Mouse (Mus musculus) ES-E14 (cell line): ENCODE data around the gene Baiap3. TPM values are rescaled to one million over a fixed set of nuclear protein-coding genes. Genes with fewer than 3 reads are reported as not detected.
"Not testable (repeated sequence)": the region's sequence is repeated elsewhere in the genome, so short reads cannot be mapped to it uniquely, and the experiment has no call there.

Experiments
- DNase-seq: peaks from one replicate; pipeline ENCODE4 v3.0.0-alpha.2; 2013; ENCODE audit warnings: low read depth, low spot score
- H3K27ac ChIP-seq: 2 replicates; pipeline ENCODE4 v1.5.1; 2012; ENCODE audit warnings: low read depth, mild to moderate bottlenecking, low read length, moderate library complexity, mixed read lengths; ENCODE audit not compliant: poor library complexity, insufficient read depth, severe bottlenecking
- H3K36me3 ChIP-seq: 2 replicates; pipeline ENCODE4 v1.6.1; 2012; ENCODE audit warnings: mild to moderate bottlenecking, low read length, moderate library complexity, mixed read lengths; ENCODE audit not compliant: control insufficient read depth, poor library complexity, insufficient read depth, severe bottlenecking
- H3K4me1 ChIP-seq, 2 experiments: fragments of 150-350 bp in 1 of 2; sonication (generic) in 1 of 2; 2 replicates each; pipeline ENCODE4 v1.6.1; 2012; ENCODE audit warnings: low read length in 2 of 2, mild to moderate bottlenecking in 1 of 2, mixed read lengths in 1 of 2; ENCODE audit not compliant: control insufficient read depth in 2 of 2, insufficient read depth in 2 of 2, poor library complexity in 1 of 2
- H3K4me3 ChIP-seq, 2 experiments: fragments of 150-350 bp in 1 of 2; sonication (generic) in 1 of 2; 2 replicates each; pipeline ENCODE4 v1.5.1; 2012; ENCODE audit warnings: low read length in 2 of 2, low read depth in 1 of 2, mild to moderate bottlenecking in 1 of 2, mixed read lengths in 1 of 2; ENCODE audit not compliant: insufficient read depth in 1 of 2, poor library complexity in 1 of 2, severe bottlenecking in 1 of 2
- H3K9ac ChIP-seq: 2 replicates; pipeline ENCODE4 v1.6.1; 2012; ENCODE audit warnings: low read depth, mild to moderate bottlenecking, low read length, mixed read lengths; ENCODE audit not compliant: poor library complexity, insufficient read depth, severe bottlenecking
- H3K9me3 ChIP-seq: fragments of 150-350 bp; sonication (generic); 2 replicates; pipeline ENCODE4 v1.6.1; 2012; ENCODE audit warnings: low read depth, mild to moderate bottlenecking, low read length; ENCODE audit not compliant: control insufficient read depth, insufficient read depth
- CHD2 ChIP-seq: IDR thresholded peaks from 2 replicates; pipeline ENCODE4 v1.6.1; 2014; ENCODE audit warnings: mild to moderate bottlenecking, low read depth, low read length, inconsistent platforms
- HCFC1 ChIP-seq: IDR thresholded peaks from 2 replicates; pipeline ENCODE4 v1.6.1; 2012; ENCODE audit warnings: low read length, inconsistent platforms, borderline replicate concordance; ENCODE audit not compliant: insufficient read depth
- MAFK ChIP-seq: IDR thresholded peaks from 2 replicates; pipeline ENCODE4 v1.6.1; 2014; ENCODE audit warnings: mild to moderate bottlenecking, low read depth, low read length, inconsistent platforms; ENCODE audit not compliant: insufficient read depth
- ZC3H11A ChIP-seq: IDR thresholded peaks from 2 replicates; pipeline ENCODE4 v1.6.1; 2012; ENCODE audit warnings: low read depth, mild to moderate bottlenecking, inconsistent platforms, low read length, borderline replicate concordance
- ZNF384 ChIP-seq: IDR thresholded peaks from 2 replicates; pipeline ENCODE4 v1.6.1; 2012; ENCODE audit warnings: low read depth, low read length, inconsistent platforms
- in situ Hi-C, 2 experiments: fragments of 600-800 bp; cut with MboI; formaldehyde crosslinking; loops; one replicate each; pipeline ENCODE4 v1.15.1; 2025; ENCODE audit warnings: low sequenced_read_pairs in 2 of 2, inconsistent platforms in 1 of 2; ENCODE audit not compliant: unreplicated experiment in 2 of 2
- total RNA-seq: library from RNA; depleted of rRNA; stranded (reverse); fragments of 300-350 nt; gene quantifications from 2 replicates; pipeline ENCODE4 v1.2.3, GENCODE M21; 2012

The Baiap3 gene
- total RNA-seq, 1 experiment, result 1.9 TPM

DNA sequence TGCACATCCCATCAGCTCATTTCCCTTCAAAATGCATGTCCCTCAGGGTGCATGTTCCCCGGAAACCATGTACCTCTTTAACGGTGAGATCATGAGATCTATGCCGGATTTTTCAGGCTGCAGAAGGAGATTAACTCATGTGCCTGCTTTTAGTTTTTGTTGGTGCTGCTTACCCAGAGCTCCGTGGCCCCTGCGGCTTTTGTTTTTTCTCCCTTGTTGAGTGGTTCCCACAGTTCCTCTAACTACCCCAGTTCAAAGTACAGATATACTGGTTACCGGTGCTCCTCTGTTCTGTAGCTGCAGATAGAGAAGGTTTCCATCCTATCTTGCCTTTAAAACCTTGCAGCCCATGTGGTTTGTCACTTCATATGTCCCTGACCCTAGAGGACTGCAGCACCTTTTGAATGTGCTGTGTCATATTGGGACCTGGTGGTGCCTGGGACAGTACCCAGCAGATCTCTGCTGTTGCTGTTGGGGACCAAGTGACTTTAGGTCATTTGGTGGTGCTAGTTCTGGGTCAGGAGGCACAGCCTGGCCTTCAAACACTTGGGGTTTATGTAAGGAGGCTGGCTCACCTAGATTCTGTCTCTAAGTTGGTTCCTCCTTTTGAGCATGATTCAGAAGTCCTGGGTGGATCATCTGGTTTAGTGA, 33.1 kb downstream of the Baiap3 start:
- in situ Hi-C loops, result no loop called here
- TF ChIP-seq ZC3H11A (no peak), MAFK (no peak), HCFC1 (no peak), ZNF384 (no peak), CHD2 (no peak)
- DNase-seq, result no peak
- Histone ChIP-seq H3K9ac (peak overlapping the region; percentile 55), H3K4me1 (peaks cover 2 to 8% of the 10 kb centered on the region in 2 experiments; a peak in 1 of 4 replicates), H3K27ac (no peak overlapping the region), H3K36me3 (peaks cover 7% of the 10 kb centered on the region; the same call in 1 of the 2 replicates), H3K9me3 (no peaks in the 10 kb centered on the region), H3K4me3 (peak overlapping the region; percentile 23 to 40)

DNA sequence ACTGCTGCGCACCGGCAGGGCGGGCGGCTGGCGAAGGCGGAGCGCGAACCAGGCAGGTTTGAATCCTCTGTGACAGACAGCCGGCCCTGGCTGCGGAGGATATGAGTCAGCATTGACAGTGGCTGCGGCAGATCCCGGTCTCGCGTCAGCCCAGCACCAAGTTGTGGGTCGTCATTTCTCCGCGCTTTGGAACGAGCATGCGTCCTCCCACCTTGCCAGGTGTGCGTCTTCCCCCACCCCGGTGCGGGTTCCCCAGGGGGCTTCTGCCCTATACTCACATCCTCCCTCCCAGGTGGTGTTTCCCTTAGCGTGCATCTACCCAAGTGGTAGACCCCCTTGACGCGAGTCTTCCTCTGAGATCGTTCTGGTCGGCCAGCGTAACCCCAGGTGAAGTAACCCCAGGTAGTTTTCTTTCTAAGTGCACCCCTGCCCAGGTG, 33.6 kb downstream of the Baiap3 start:
- Histone ChIP-seq H3K4me3 (peak overlapping the region; percentile 23 to 40), H3K9ac (peak overlapping the region; percentile 55)
- H3K4me1 ChIP-seq, DNase-seq, H3K36me3 ChIP-seq, in situ Hi-C loops, H3K9me3 ChIP-seq, H3K27ac ChIP-seq: not testable (repeated sequence)
- TF ChIP-seq MAFK, result peak; percentile 4; the same call in 1 of the 2 replicates

DNA sequence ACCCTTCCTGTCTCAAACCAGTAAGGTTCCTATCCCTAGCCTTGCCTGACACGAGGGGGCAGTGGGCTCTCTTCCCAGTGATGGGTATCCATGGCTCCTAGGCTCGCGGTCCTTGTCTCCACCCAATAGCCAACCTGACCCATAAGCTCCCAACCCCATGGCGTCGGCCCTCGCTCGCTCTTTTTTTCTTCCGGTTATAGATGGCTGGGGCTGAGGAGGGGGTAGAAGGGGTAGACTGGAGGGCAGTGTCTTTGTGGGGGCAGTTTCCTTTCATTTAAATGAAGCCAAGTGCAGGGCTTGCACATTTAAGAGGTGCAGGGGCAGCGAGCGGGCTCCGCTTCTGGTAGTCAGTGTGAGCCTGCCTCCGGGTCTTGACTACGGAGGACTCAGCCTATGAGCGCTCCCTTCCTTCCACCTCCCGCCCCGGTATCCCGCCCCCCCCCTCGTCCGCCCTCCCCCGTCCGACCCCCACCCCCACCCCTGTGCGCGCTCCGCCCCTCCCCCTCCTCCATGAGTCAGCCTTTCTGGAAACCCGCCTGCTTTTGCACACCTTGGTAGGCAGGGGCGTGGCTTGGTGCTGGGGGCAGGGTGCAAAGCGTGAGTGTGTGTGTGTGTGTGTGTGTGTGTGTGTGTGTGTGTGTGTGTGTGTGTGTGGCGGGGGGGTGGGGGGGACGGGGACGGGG, 34.2 kb downstream of the Baiap3 start:
- peak overlapping the region; percentile 66 to 72 for H3K4me3 ChIP-seq
- H3K9me3 ChIP-seq, result no peaks in the 10 kb centered on the region
- DNase-seq, result peak; percentile 40
- in situ Hi-C loops, result no loop called here
- H3K4me1 ChIP-seq, result peaks cover 2 to 8% of the 10 kb centered on the region in 2 experiments; a peak in 1 of 4 replicates
- TF ChIP-seq ZC3H11A, result no peak
- TF ChIP-seq HCFC1, result peak; percentile 14; the same call in 1 of the 2 replicates
- TF ChIP-seq MAFK, result peak; percentile 84
- TF ChIP-seq CHD2, result no peak
- no peak for TF ChIP-seq ZNF384
- 0 out of 2 replicates have a peak overlapping the region, but pooled peaks have one; percentile 57 for H3K27ac ChIP-seq
- peaks cover 7% of the 10 kb centered on the region; the same call in 1 of the 2 replicates for H3K36me3 ChIP-seq
- peak overlapping the region; percentile 74 for H3K9ac ChIP-seq

DNA sequence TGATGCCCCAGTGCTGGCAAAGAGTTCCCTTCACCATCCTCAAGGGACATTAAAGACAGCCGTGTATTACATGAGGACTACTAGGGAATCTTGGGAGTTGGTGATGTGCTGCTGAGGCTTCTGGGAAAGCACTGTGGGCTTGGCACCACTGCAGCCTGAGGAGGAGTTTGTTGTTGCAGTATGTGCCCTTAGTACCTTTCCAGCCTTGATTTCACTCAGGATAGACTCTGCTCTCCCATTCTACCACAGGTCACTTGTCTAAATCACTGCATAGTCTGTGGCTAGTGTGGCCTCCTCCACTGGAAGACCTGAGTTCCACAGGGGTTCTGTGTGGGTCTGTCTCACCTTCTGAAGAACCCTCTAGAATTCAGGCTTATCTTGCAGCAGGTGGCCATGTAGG, 35.4 kb downstream of the Baiap3 start:
- TF ChIP-seq ZNF384 (no peak), ZC3H11A (no peak), HCFC1 (no peak), MAFK (no peak), CHD2 (no peak)
- peaks cover 6% of the 10 kb centered on the region; the same call in 1 of the 2 replicates for H3K36me3 ChIP-seq
- no peak overlapping the region for H3K4me3 ChIP-seq
- in situ Hi-C loops, result no loop called here
- H3K4me1 ChIP-seq, result peaks cover 2 to 8% of the 10 kb centered on the region in 2 experiments; a peak in 1 of 4 replicates
- no peak for DNase-seq
- H3K27ac ChIP-seq, result no peak overlapping the region
- H3K9me3 ChIP-seq, result no peaks in the 10 kb centered on the region
- H3K9ac ChIP-seq, result no peak overlapping the region
